Mouse (Mus musculus) erythroblast, embryonic 14.5 days (primary cell): ENCODE measurements around the gene Kdm5c.

ENCODE experiments used
- GATA1 ChIP-seq: IDR thresholded peaks from 2 replicates; pipeline ENCODE4 v1.6.1; 2012; ENCODE audit warnings: low read length, inconsistent platforms, mixed read lengths
- TAL1 ChIP-seq: IDR thresholded peaks from 3 replicates; pipeline ENCODE4 v1.6.1; 2012; ENCODE audit warnings: low read length, inconsistent platforms, mixed read lengths

DNA sequence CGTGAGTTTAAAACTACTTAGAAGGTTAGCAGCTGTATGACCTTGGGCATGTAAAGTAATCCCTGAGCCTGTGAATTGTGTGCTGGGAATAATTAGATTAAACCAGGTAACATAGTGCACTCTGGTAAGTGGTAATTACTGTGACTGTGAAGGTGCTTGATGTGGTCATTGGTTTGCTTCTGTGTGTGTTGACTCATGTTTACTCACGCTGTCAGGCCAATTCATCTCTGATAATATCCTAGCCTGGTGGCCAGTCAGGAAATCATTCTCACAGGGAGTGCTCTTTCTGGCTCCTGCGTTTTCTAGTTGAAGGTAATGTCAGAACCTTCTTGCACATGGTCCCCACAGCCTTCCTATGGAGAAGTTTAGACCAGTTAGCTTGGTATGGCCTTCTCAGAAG lies 1.3 kb downstream of the Kdm5c start:
- TF ChIP-seq GATA1, result no peak
- no peak for TF ChIP-seq TAL1
